In the genomic region with DNA sequence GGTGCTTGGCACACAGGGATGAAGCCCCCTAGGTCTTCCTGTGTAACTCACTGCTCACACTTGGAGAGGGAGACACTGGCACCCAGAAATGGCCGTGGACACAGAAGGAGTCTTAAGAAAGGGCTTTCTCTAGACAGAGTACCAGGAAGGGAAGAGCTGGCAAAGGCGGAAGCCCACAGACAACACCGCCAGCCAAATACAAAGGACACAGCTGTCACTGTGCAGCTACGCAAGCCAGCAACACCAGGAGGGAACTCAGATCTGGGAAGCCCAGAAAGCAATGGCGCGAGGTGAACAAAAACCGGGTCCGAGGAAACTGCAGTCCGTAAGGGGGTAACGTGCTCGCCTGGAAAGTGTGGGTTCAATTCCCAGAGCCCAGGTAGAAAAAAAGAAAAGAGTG, we compare ENCODE assay signal across 20 mouse cellular contexts. TPM values are rescaled to one million over a fixed set of nuclear protein-coding genes. Genes with fewer than 3 reads are reported as not detected.
A peak's percentile ranks its signal among the peaks of the same experiment; 100 is the strongest.
DNase-seq lines count a peak whose midpoint lies in the region; ATAC-seq and TF ChIP-seq lines count a peak whose summit lies in the region.
"Had no signal": no experiment of that assay in that cellular context is flagged by ENCODE, and none has a peak within 500 bp of the region (broad histone marks: within the 10 kb centered on the region; RNA-seq: fewer than 3 reads in every experiment).

No protein-coding gene starts in this region.

- WGBS in hindbrain, embryonic 15.5 days, result 52% methylated on average over 11 of the region's 11 CpGs
- WGBS in hindbrain, embryonic 10.5 days, result 79% methylated on average over 11 of the region's 11 CpGs
- WGBS in lung, embryonic 14.5 days, result 79% methylated on average over 11 of the region's 11 CpGs
- 42% methylated on average over 11 of the region's 11 CpGs for WGBS in forebrain, postnatal 0 days

- no peaks in the 10 kb centered on the region for H3K9me3 ChIP-seq in hindbrain, embryonic 15.5 days
- no peaks in the 10 kb centered on the region for H3K9me3 ChIP-seq in hindbrain, embryonic 10.5 days
- no peaks in the 10 kb centered on the region for H3K9me3 ChIP-seq in lung, embryonic 14.5 days (ENCODE audit: low read depth, low read length)
- H3K9me3 ChIP-seq in forebrain, postnatal 0 days (ENCODE audit: low read length), result no peaks in the 10 kb centered on the region
- H3K9me3 ChIP-seq: heart, embryonic 10.5 days; limb, embryonic 10.5 days; liver, embryonic 12.5 days had no signal

- no peak overlapping the region for H3K4me3 ChIP-seq in hindbrain, embryonic 15.5 days
- H3K4me3 ChIP-seq in hindbrain, embryonic 10.5 days, result no peak overlapping the region
- H3K4me3 ChIP-seq in lung, embryonic 14.5 days (ENCODE audit: low read depth, low read length), result no peak overlapping the region
- H3K4me3 ChIP-seq in forebrain, postnatal 0 days (ENCODE audit: low read depth, low read length), result no peak overlapping the region
- H3K4me3 ChIP-seq: heart, embryonic 10.5 days; limb, embryonic 10.5 days; liver, embryonic 12.5 days had no signal

- H3K9ac ChIP-seq in hindbrain, embryonic 15.5 days, result no peak overlapping the region
- H3K9ac ChIP-seq in lung, embryonic 14.5 days, result no peak overlapping the region
- H3K9ac ChIP-seq in forebrain, postnatal 0 days, result no peak overlapping the region
- H3K9ac ChIP-seq: liver, embryonic 12.5 days had no signal

- H3K36me3 ChIP-seq in hindbrain, embryonic 15.5 days, result no peaks in the 10 kb centered on the region
- no peaks in the 10 kb centered on the region for H3K36me3 ChIP-seq in hindbrain, embryonic 10.5 days
- H3K36me3 ChIP-seq in lung, embryonic 14.5 days (ENCODE audit: insufficient read depth), result no peaks in the 10 kb centered on the region
- H3K36me3 ChIP-seq in forebrain, postnatal 0 days (ENCODE audit: insufficient read depth), result no peaks in the 10 kb centered on the region
- H3K36me3 ChIP-seq: heart, embryonic 10.5 days; limb, embryonic 10.5 days; liver, embryonic 12.5 days had no signal

- H3K4me1 ChIP-seq in hindbrain, embryonic 15.5 days (replicated peaks), result peaks cover 11% of the 10 kb centered on the region; the same call in 1 of the 2 replicates
- 0 out of 2 replicates have a peak, but pooled peaks cover 4% of the 10 kb centered on the region for H3K4me1 ChIP-seq in hindbrain, embryonic 10.5 days (replicated peaks)
- H3K4me1 ChIP-seq in lung, embryonic 14.5 days (ENCODE audit: insufficient read depth), result no peaks in the 10 kb centered on the region; the same call in 1 of the 2 replicates
- peaks cover 8% of the 10 kb centered on the region; the same call in 1 of the 2 replicates for H3K4me1 ChIP-seq in forebrain, postnatal 0 days (ENCODE audit: insufficient read depth)
- H3K4me1 ChIP-seq: heart, embryonic 10.5 days; liver, embryonic 12.5 days had no signal

- H3K4me2 ChIP-seq in hindbrain, embryonic 15.5 days, result no peak overlapping the region; the same call in 1 of the 2 replicates
- no peak overlapping the region for H3K4me2 ChIP-seq in lung, embryonic 14.5 days
- H3K4me2 ChIP-seq in forebrain, postnatal 0 days (ENCODE audit: low read depth), result no peak overlapping the region
- H3K4me2 ChIP-seq: liver, embryonic 12.5 days had no signal

- H3K27me3 ChIP-seq in hindbrain, embryonic 15.5 days, result 0 out of 2 replicates have a peak, but pooled peaks cover 2% of the 10 kb centered on the region
- H3K27me3 ChIP-seq in hindbrain, embryonic 10.5 days (ENCODE audit: insufficient read depth, poor library complexity, severe bottlenecking), result no peaks in the 10 kb centered on the region
- no peaks in the 10 kb centered on the region for H3K27me3 ChIP-seq in lung, embryonic 14.5 days (ENCODE audit: insufficient read depth, low read length)
- no peaks in the 10 kb centered on the region for H3K27me3 ChIP-seq in forebrain, postnatal 0 days (ENCODE audit: insufficient read depth, low read length)
- H3K27me3 ChIP-seq: liver, embryonic 12.5 days had no signal

- DNase-seq in cerebellum, adult 11 months, result no peak
- DNase-seq in hindbrain, embryonic 10.5 days (ENCODE audit: low spot score), result no peak
- peak; percentile 23 for DNase-seq in lung, embryonic 14.5 days
- no peak for DNase-seq in lung, postnatal 14 days
- DNase-seq in forebrain, postnatal 0 days, result no peak
- no peak for DNase-seq in right cerebral cortex, adult 2 months (ENCODE audit: low spot score in 2 of 2)
- DNase-seq: adrenal gland, adult 8-10 months; embryo, embryonic 11 days; gastrocnemius, postnatal 36 days; heart, postnatal 14 days; kidney, postnatal 10 days; layer of hippocampus, adult 9-11 months; right cerebral cortex, postnatal 25 days; thymus, postnatal 36 days had no signal

- ATAC-seq in cerebellum, adult (ENCODE audit: insufficient number of reproducible peaks, low FRiP score, low TSS enrichment), result peak; percentile 68
- peak; percentile 19; the same call in 1 of the 2 replicates for ATAC-seq in hindbrain, embryonic 15.5 days (ENCODE audit: low FRiP score, low read depth)
- ATAC-seq in lung, embryonic 14.5 days (ENCODE audit: insufficient read depth), result no peak
- peak; percentile 77 for ATAC-seq in forebrain, postnatal 0 days
- ATAC-seq: liver, embryonic 12.5 days had no signal

- H3K27ac ChIP-seq in hindbrain, embryonic 15.5 days (replicated peaks), result 0 out of 2 replicates have a peak overlapping the region, but pooled peaks have one; percentile 25
- no peak overlapping the region for H3K27ac ChIP-seq in hindbrain, embryonic 10.5 days
- no peak overlapping the region for H3K27ac ChIP-seq in lung, embryonic 14.5 days (ENCODE audit: low read depth)
- H3K27ac ChIP-seq in forebrain, postnatal 0 days (ENCODE audit: low read depth, low read length), result no peak overlapping the region
- H3K27ac ChIP-seq: heart, embryonic 10.5 days; limb, embryonic 10.5 days; liver, embryonic 12.5 days had no signal

- no peak for TF ChIP-seq CTCF in lung, embryonic 14.5 days (IDR thresholded peaks at IDR 0.05; ENCODE audit: low read depth)
- no peak for TF ChIP-seq CTCF in forebrain, postnatal 0 days (IDR thresholded peaks at IDR 0.05; ENCODE audit: low read depth)

RNA-seq across cellular contexts. Expression of gene Gm20696, which starts 11.5 kb away (rescaled TPM):
- polyA plus RNA-seq in hindbrain, embryonic 15.5 days (2015; fragmentation: Nextera tagmentation; extraction: Ambion mirVana), result 3.4 and 4.1 TPM in 2 replicates
- polyA plus RNA-seq in hindbrain, embryonic 10.5 days (2016; fragmentation: Nextera tagmentation; extraction: Ambion mirVana), result 3.0 and 3.2 TPM in 2 replicates
- 6.5 and 7.3 TPM in 2 replicates for polyA plus RNA-seq in lung, embryonic 14.5 days (2014; fragmentation: Nextera tagmentation; extraction: Ambion mirVana)
- 2.2 and 3.0 TPM in 2 replicates for total RNA-seq in forebrain, postnatal 0 days (2014; rRNA removed)
- polyA plus RNA-seq in forebrain, postnatal 0 days (2015; fragmentation: Nextera tagmentation; extraction: Ambion mirVana), result 1.5 and 2.6 TPM in 2 replicates

RNA-seq across cellular contexts. Expression of gene Eif4e3, which starts 11.5 kb away (rescaled TPM):
- 6.9 and 7.7 TPM in 2 replicates for polyA plus RNA-seq in hindbrain, embryonic 15.5 days (2015; fragmentation: Nextera tagmentation; extraction: Ambion mirVana)
- 12.0 and 15.7 TPM in 2 replicates for polyA plus RNA-seq in hindbrain, embryonic 10.5 days (2016; fragmentation: Nextera tagmentation; extraction: Ambion mirVana)
- polyA plus RNA-seq in lung, embryonic 14.5 days (2014; fragmentation: Nextera tagmentation; extraction: Ambion mirVana), result 27.4 and 27.8 TPM in 2 replicates
- 12.9 and 13.3 TPM in 2 replicates for total RNA-seq in forebrain, postnatal 0 days (2014; rRNA removed)
- polyA plus RNA-seq in forebrain, postnatal 0 days (2015; fragmentation: Nextera tagmentation; extraction: Ambion mirVana), result 4.7 and 6.0 TPM in 2 replicates

RNA-seq across cellular contexts. Expression of gene Gpr27, which starts 14.4 kb away (rescaled TPM):
- polyA plus RNA-seq in hindbrain, embryonic 15.5 days (2015; fragmentation: Nextera tagmentation; extraction: Ambion mirVana), result 21.1 and 23.4 TPM in 2 replicates
- polyA plus RNA-seq in hindbrain, embryonic 10.5 days (2016; fragmentation: Nextera tagmentation; extraction: Ambion mirVana), result 0.98 and 2.1 TPM in 2 replicates
- 6.1 and 6.5 TPM in 2 replicates for polyA plus RNA-seq in lung, embryonic 14.5 days (2014; fragmentation: Nextera tagmentation; extraction: Ambion mirVana)
- 123 and 127 TPM in 2 replicates for total RNA-seq in forebrain, postnatal 0 days (2014; rRNA removed)
- 30.7 and 38.5 TPM in 2 replicates for polyA plus RNA-seq in forebrain, postnatal 0 days (2015; fragmentation: Nextera tagmentation; extraction: Ambion mirVana)

RNA-seq across cellular contexts. Expression of gene Prok2, which starts 48.1 kb away (rescaled TPM):
- polyA plus RNA-seq in hindbrain, embryonic 15.5 days (2015; fragmentation: Nextera tagmentation; extraction: Ambion mirVana), result 0.33 and 0.36 TPM in 2 replicates
- not detected in 2 replicates for polyA plus RNA-seq in hindbrain, embryonic 10.5 days (2016; fragmentation: Nextera tagmentation; extraction: Ambion mirVana)
- polyA plus RNA-seq in lung, embryonic 14.5 days (2014; fragmentation: Nextera tagmentation; extraction: Ambion mirVana), result 0.12 and 0.18 TPM in 2 replicates
- 1.00 and 1.5 TPM in 2 replicates for total RNA-seq in forebrain, postnatal 0 days (2014; rRNA removed)
- 3.8 and 4.9 TPM in 2 replicates for polyA plus RNA-seq in forebrain, postnatal 0 days (2015; fragmentation: Nextera tagmentation; extraction: Ambion mirVana)
- total RNA-seq: adrenal gland, adult 8-10 months; gastrocnemius, postnatal 36 days; heart, postnatal 14 days had no signal
- polyA plus RNA-seq: intestine, embryonic 16.5 days; limb, embryonic 10.5 days; liver, embryonic 12.5 days had no signal
